Mouse (Mus musculus) cerebellum, postnatal 14 days (tissue): ENCODE results near the gene H1f0.
"Not testable (repeated sequence)": the region's sequence is repeated elsewhere in the genome, so short reads cannot be mapped to it uniquely, and the experiment has no call there.

Experiments
- DNase-seq, 2 experiments: peaks; one replicate each; pipeline ENCODE4 v3.0.0; 2021; ENCODE audit warnings: mixed read lengths in 2 of 2

H1f0 gene

GRCm38 (mm10) chr15:79005581-79005980, 22.7 kb upstream of the H1f0 start:
- DNase-seq: no peak

- peak; percentile 72 to 83 for DNase-seq
These were observed 21.6 kb upstream of the H1f0 start for GRCm38 (mm10) chr15:79006638-79007037.

- no peak for DNase-seq
These were observed 21.2 kb upstream of the H1f0 start for GRCm38 (mm10) chr15:79007059-79007458.

- DNase-seq: not testable (repeated sequence)
These were observed 20.4 kb upstream of the H1f0 start for GRCm38 (mm10) chr15:79007836-79008235.

GRCm38 (mm10) chr15:79009734-79010133, 18.5 kb upstream of the H1f0 start:
- DNase-seq: no peak

- DNase-seq: no peak
These were observed 16.7 kb upstream of the H1f0 start for GRCm38 (mm10) chr15:79011550-79011949.

GRCm38 (mm10) chr15:79013382-79013781, 14.9 kb upstream of the H1f0 start:
- DNase-seq: peak; percentile 36 to 62

GRCm38 (mm10) chr15:79018191-79018590, 10.1 kb upstream of the H1f0 start:
- no peak for DNase-seq

GRCm38 (mm10) chr15:79018886-79019285, 9.4 kb upstream of the H1f0 start:
- no peak for DNase-seq

GRCm38 (mm10) chr15:79022671-79023230, 5.5 kb upstream of the H1f0 start:
- peak in 1 of 2 experiments; percentile 48 for DNase-seq

- DNase-seq: no peak
These were observed 4.9 kb upstream of the H1f0 start for GRCm38 (mm10) chr15:79023366-79023765.

- DNase-seq: peak in 1 of 2 experiments; percentile 64
These were observed 2.5 kb upstream of the H1f0 start for GRCm38 (mm10) chr15:79025687-79026308.

GRCm38 (mm10) chr15:79026511-79027290, 1.5 kb upstream of the H1f0 start:
- peak; percentile 72 to 83 for DNase-seq

GRCm38 (mm10) chr15:79027291-79028205, 702 bp upstream of the H1f0 start:
- peak in 1 of 2 experiments; percentile 69 for DNase-seq

GRCm38 (mm10) chr15:79028823-79029484, 704 bp downstream of the H1f0 start:
- no peak for DNase-seq

GRCm38 (mm10) chr15:79029519-79030241, 1.4 kb downstream of the H1f0 start:
- no peak for DNase-seq

GRCm38 (mm10) chr15:79030551-79031435, 2.5 kb downstream of the H1f0 start:
- peak; percentile 88 to 91 for DNase-seq

GRCm38 (mm10) chr15:79031908-79032307, 3.7 kb downstream of the H1f0 start:
- DNase-seq: not testable (repeated sequence)

GRCm38 (mm10) chr15:79037913-79038328, 9.7 kb downstream of the H1f0 start:
- DNase-seq: peak; percentile 88 to 91

- no peak for DNase-seq
These were observed 10.1 kb downstream of the H1f0 start for GRCm38 (mm10) chr15:79038331-79038730.
